Mouse (Mus musculus) embryonic facial prominence, embryonic 14.5 days (tissue): ENCODE measurements around the gene Samm50. TPM values are rescaled to one million over a fixed set of nuclear protein-coding genes. Genes with fewer than 3 reads are reported as not detected.

Experiments used
- ATAC-seq: fragments of 200-750 bp; cut with Nextera tagmentation; 2 replicates; pipeline ENCODE4 v1.8.0; 2017; ENCODE audit warnings: low read depth, moderate number of reproducible peaks, moderate TSS enrichment
- DNase-seq: peaks from one replicate; pipeline ENCODE4 v3.0.0-alpha.2; 2015; ENCODE audit warnings: low spot score
- H3K27ac ChIP-seq: fragments of 300-500 bp; sonication (generic); replicated peaks from 2 replicates; pipeline ENCODE4 v1.5.1; 2014; ENCODE audit warnings: low read depth, mild to moderate bottlenecking, low read length, moderate library complexity
- H3K27me3 ChIP-seq: fragments of 300-500 bp; sonication (generic); replicated peaks from 2 replicates; pipeline ENCODE4 v1.6.1; 2014; ENCODE audit warnings: low read length; ENCODE audit not compliant: control insufficient read depth, insufficient read depth
- H3K36me3 ChIP-seq: fragments of 300-500 bp; sonication (generic); 2 replicates; pipeline ENCODE4 v1.6.1; 2014; ENCODE audit warnings: low read length, mixed read lengths; ENCODE audit not compliant: control insufficient read depth, insufficient read depth
- H3K4me1 ChIP-seq: fragments of 300-500 bp; sonication (generic); 2 replicates; pipeline ENCODE4 v1.6.1; 2014; ENCODE audit warnings: antibody characterized with exemption, low read length; ENCODE audit not compliant: control insufficient read depth, insufficient read depth
- H3K4me2 ChIP-seq: fragments of 300-500 bp; sonication (generic); 2 replicates; pipeline ENCODE4 v1.6.1; 2014; ENCODE audit warnings: low read depth, mild to moderate bottlenecking, low read length, moderate library complexity, mixed read lengths
- H3K4me3 ChIP-seq: fragments of 300-500 bp; sonication (generic); 2 replicates; pipeline ENCODE4 v1.5.1; 2014; ENCODE audit warnings: low read depth, mild to moderate bottlenecking, low read length
- H3K9ac ChIP-seq: fragments of 300-500 bp; sonication (generic); 2 replicates; pipeline ENCODE4 v1.6.1; 2014; ENCODE audit warnings: low read depth, mild to moderate bottlenecking, low read length, moderate library complexity, mixed read lengths
- H3K9me3 ChIP-seq: fragments of 300-500 bp; sonication (generic); 2 replicates; pipeline ENCODE4 v1.6.1; 2016; ENCODE audit warnings: low read length; ENCODE audit not compliant: control insufficient read depth
- WGBS: fragments of 180-500 bp; shearing (Covaris S2); extraction: QIAGEN DNeasy Blood & Tissue Kit; methylation state at CpG from one replicate; pipeline ENCODE4 v1.1.7; 2014; 5-methylcytosine and 5-hydroxymethylcytosine counted together
- polyA plus RNA-seq: library from polyadenylated mRNA; unstranded; fragments of >200 nt; fragmentation: Nextera tagmentation; extraction: Ambion mirVana; gene quantifications from 2 replicates; pipeline ENCODE4 v1.2.1, GENCODE M21; 2014

Samm50 gene
- polyA plus RNA-seq, 1 experiment from 2014 or later, result 71.1 TPM

- no peaks in the 10 kb centered on the region for H3K9me3 ChIP-seq
- DNase-seq (no peak), ATAC-seq (no peak)
- H3K4me1 ChIP-seq, result peaks cover 14% of the 10 kb centered on the region; the same call in 1 of the 2 replicates
- no peak overlapping the region for H3K9ac ChIP-seq
- WGBS, result 39% methylated on average over 6 of the region's 6 CpGs
- H3K4me3 ChIP-seq, result no peak overlapping the region
- H3K4me2 ChIP-seq, result no peak overlapping the region
- no peaks in the 10 kb centered on the region for H3K27me3 ChIP-seq
- no peaks in the 10 kb centered on the region for H3K36me3 ChIP-seq
- no peak overlapping the region for H3K27ac ChIP-seq
These were observed 31.4 kb downstream of the Samm50 start for GRCm38 (mm10) chr15:84223423-84223822.

- Histone ChIP-seq H3K4me1 (0 out of 2 replicates have a peak, but pooled peaks cover 4% of the 10 kb centered on the region), H3K27ac (no peak overlapping the region), H3K4me2 (0 out of 2 replicates have a peak overlapping the region, but pooled peaks have one; percentile 10), H3K4me3 (no peak overlapping the region), H3K36me3 (no peaks in the 10 kb centered on the region), H3K9me3 (no peaks in the 10 kb centered on the region), H3K27me3 (no peaks in the 10 kb centered on the region), H3K9ac (no peak overlapping the region)
- 16% methylated on average over 10 of the region's 10 CpGs for WGBS
- ATAC-seq, result peak; percentile 73
- DNase-seq, result peak; percentile 89
These were observed 32.7 kb downstream of the Samm50 start for GRCm38 (mm10) chr15:84224779-84225178.

- no peak for ATAC-seq
- H3K9ac ChIP-seq, result no peak overlapping the region
- H3K4me3 ChIP-seq, result no peak overlapping the region
- H3K4me2 ChIP-seq, result no peak overlapping the region
- 57% methylated on average over 15 of the region's 15 CpGs for WGBS
- no peak for DNase-seq
- H3K4me1 ChIP-seq, result peaks cover 12% of the 10 kb centered on the region; the same call in 1 of the 2 replicates
- no peaks in the 10 kb centered on the region for H3K36me3 ChIP-seq
- H3K27me3 ChIP-seq, result no peaks in the 10 kb centered on the region; the same call in 1 of the 2 replicates
- no peaks in the 10 kb centered on the region for H3K9me3 ChIP-seq
- H3K27ac ChIP-seq, result no peak overlapping the region
These were observed 34.9 kb downstream of the Samm50 start for GRCm38 (mm10) chr15:84226918-84227317.

- Histone ChIP-seq H3K4me3 (peak overlapping the region; percentile 46; the same call in 1 of the 2 replicates), H3K36me3 (no peaks in the 10 kb centered on the region), H3K27ac (no peak overlapping the region), H3K4me1 (peaks cover 13% of the 10 kb centered on the region; the same call in 1 of the 2 replicates), H3K9me3 (no peaks in the 10 kb centered on the region), H3K4me2 (peak overlapping the region; percentile 87), H3K9ac (peak overlapping the region; percentile 21), H3K27me3 (no peaks in the 10 kb centered on the region; the same call in 1 of the 2 replicates)
- WGBS, result 25% methylated on average over 5 of the region's 5 CpGs
- DNase-seq, result no peak
- no peak for ATAC-seq
These were observed 38.6 kb downstream of the Samm50 start for GRCm38 (mm10) chr15:84230661-84231060.

- Histone ChIP-seq H3K4me2 (peak overlapping the region; percentile 87), H3K27ac (no peak overlapping the region), H3K9ac (peak overlapping the region; percentile 21), H3K4me3 (peak overlapping the region; percentile 46), H3K4me1 (peaks cover 13% of the 10 kb centered on the region; the same call in 1 of the 2 replicates), H3K9me3 (no peaks in the 10 kb centered on the region), H3K27me3 (no peaks in the 10 kb centered on the region; the same call in 1 of the 2 replicates), H3K36me3 (no peaks in the 10 kb centered on the region)
- WGBS, result 4% methylated on average over 16 of the region's 16 CpGs
- ATAC-seq (0 out of 2 replicates have a peak, but pooled peaks have one; percentile 32), DNase-seq (no peak)
These were observed 39.2 kb downstream of the Samm50 start for GRCm38 (mm10) chr15:84231113-84231712.

GRCm38 (mm10) chr15:84231721-84232561, 39.9 kb downstream of the Samm50 start, which contains the start of gene Parvb:
Gene Parvb (plus strand): TSS chr15:84232043.
- DNase-seq (no peak), ATAC-seq (peak; percentile 51)
- peak within 1 kb of the TSS; percentile 58 for H3K9ac ChIP-seq
- H3K4me2 ChIP-seq, result peak within 1 kb of the TSS; percentile 87
- H3K27ac ChIP-seq, result no peak within 1 kb of the TSS
- peaks cover 13% of the 10 kb centered on the region; the same call in 1 of the 2 replicates for H3K4me1 ChIP-seq
- under 1% methylated on average over 29 of the region's 53 CpGs for WGBS
- H3K9me3 ChIP-seq, result no peaks in the 10 kb centered on the region
- H3K27me3 ChIP-seq, result no peaks in the 10 kb centered on the region; the same call in 1 of the 2 replicates
- no peaks in the 10 kb centered on the region for H3K36me3 ChIP-seq
- H3K4me3 ChIP-seq, result peak within 1 kb of the TSS; percentile 46

GRCm38 (mm10) chr15:84232609-84233008, 40.6 kb downstream of the Samm50 start:
- WGBS, result 14% methylated on average over 7 of the region's 8 CpGs
- DNase-seq (no peak), ATAC-seq (no peak)
- Histone ChIP-seq H3K9ac (peak overlapping the region; percentile 58; the same call in 1 of the 2 replicates), H3K4me3 (peak overlapping the region; percentile 46), H3K4me1 (peaks cover 13% of the 10 kb centered on the region; the same call in 1 of the 2 replicates), H3K4me2 (peak overlapping the region; percentile 87), H3K27ac (no peak overlapping the region), H3K36me3 (no peaks in the 10 kb centered on the region), H3K27me3 (no peaks in the 10 kb centered on the region; the same call in 1 of the 2 replicates), H3K9me3 (no peaks in the 10 kb centered on the region)

- no peaks in the 10 kb centered on the region; the same call in none of the 2 replicates for H3K27me3 ChIP-seq
- 89% methylated on average over 7 of the region's 7 CpGs for WGBS
- H3K4me3 ChIP-seq, result no peak overlapping the region
- peaks cover 23% of the 10 kb centered on the region for H3K4me1 ChIP-seq
- H3K27ac ChIP-seq, result peak overlapping the region; percentile 33
- ATAC-seq (0 out of 2 replicates have a peak, but pooled peaks have one; percentile 19), DNase-seq (no peak)
- H3K36me3 ChIP-seq, result no peaks in the 10 kb centered on the region
- no peak overlapping the region for H3K4me2 ChIP-seq
- no peak overlapping the region for H3K9ac ChIP-seq
- H3K9me3 ChIP-seq, result no peaks in the 10 kb centered on the region
These were observed 42.9 kb downstream of the Samm50 start for GRCm38 (mm10) chr15:84234794-84235581.
